Comparison of ENCODE assay signal across 7 mouse cellular contexts in the genomic region with DNA sequence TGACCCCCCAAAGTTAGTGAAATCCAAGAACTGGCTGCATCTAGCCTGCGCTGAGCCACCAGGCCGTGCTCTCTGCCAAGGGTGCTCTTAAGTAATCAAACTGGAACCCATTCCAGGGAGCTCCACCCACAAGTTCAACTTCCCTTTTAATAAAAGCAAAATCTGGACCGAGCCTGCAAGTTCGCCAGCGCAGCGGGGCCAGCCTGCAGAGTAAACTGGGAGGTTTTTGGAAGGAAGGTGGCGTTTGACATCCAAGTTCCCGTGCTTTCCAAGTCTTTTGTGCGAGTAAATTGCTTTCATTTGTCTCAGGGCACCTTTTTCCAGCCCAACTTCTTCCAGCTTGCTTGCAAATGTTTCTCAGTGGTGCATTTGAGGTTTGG. TPM values are rescaled to one million over a fixed set of nuclear protein-coding genes. Genes with fewer than 3 reads are reported as not detected.
DNase-seq lines count a peak whose midpoint lies in the region; ATAC-seq and TF ChIP-seq lines count a peak whose summit lies in the region.

No protein-coding gene starts in this region.

- H3K4me2 ChIP-seq in limb, embryonic 12.5 days, result peak overlapping the region; percentile 41

- DNase-seq in urinary bladder, postnatal 14 days (ENCODE audit: low spot score), result peak; percentile 77
- DNase-seq in urinary bladder, adult 2 months (ENCODE audit: low spot score), result no peak
- DNase-seq in frontal cortex, postnatal 36 days (ENCODE audit: low spot score in 2 of 2), result peak; percentile 36 to 56
- peak; percentile 34 for DNase-seq in kidney, adult 2 months
- peak; percentile 45 for DNase-seq in telencephalon, adult 2 months (ENCODE audit: low read depth, low spot score)
- no peak for DNase-seq in spleen, adult 12 weeks (ENCODE audit: low spot score)

- no peak overlapping the region for H3K9ac ChIP-seq in limb, embryonic 12.5 days (replicated peaks)

- no peaks in the 10 kb centered on the region for H3K27me3 ChIP-seq in kidney, adult 2 months (replicated peaks; ENCODE audit: control insufficient read depth, insufficient read depth, low read length)
- H3K27me3 ChIP-seq in limb, embryonic 12.5 days, result no peaks in the 10 kb centered on the region

- H3K36me3 ChIP-seq in kidney, adult 2 months (ENCODE audit: control insufficient read depth, insufficient read depth, low read length), result no peaks in the 10 kb centered on the region
- peaks cover 10% of the 10 kb centered on the region for H3K36me3 ChIP-seq in limb, embryonic 12.5 days

- 23% methylated on average over 9 of the region's 9 CpGs for WGBS in kidney, adult 2 months
- 49% methylated on average over 9 of the region's 9 CpGs for WGBS in limb, embryonic 12.5 days

- no peaks in the 10 kb centered on the region for H3K9me3 ChIP-seq in limb, embryonic 12.5 days

- H3K4me1 ChIP-seq in kidney, adult 2 months (ENCODE audit: control insufficient read depth, insufficient read depth, low read length), result no peaks in the 10 kb centered on the region
- H3K4me1 ChIP-seq in limb, embryonic 12.5 days (replicated peaks), result peaks cover 39% of the 10 kb centered on the region

- TF ChIP-seq CTCF in kidney, adult 2 months (conservative IDR thresholded peaks at IDR 0.05; ENCODE audit: insufficient read depth, insufficient read length, low read depth, low read length), result no peak

- ATAC-seq in limb, embryonic 12.5 days (ENCODE audit: insufficient number of reproducible peaks, insufficient read depth, low FRiP score, low TSS enrichment, low read depth), result no peak

- no peak overlapping the region for H3K27ac ChIP-seq in kidney, adult 2 months (ENCODE audit: insufficient read depth, low read depth, low read length)
- peak overlapping the region; percentile 85 for H3K27ac ChIP-seq in limb, embryonic 12.5 days

- TF ChIP-seq POLR2A in kidney, adult 2 months (IDR thresholded peaks at IDR 0.05; ENCODE audit: low read depth, low read length), result no peak

- no peak overlapping the region for H3K4me3 ChIP-seq in kidney, adult 2 months (ENCODE audit: insufficient read depth, low read depth, low read length)
- no peak overlapping the region for H3K4me3 ChIP-seq in limb, embryonic 12.5 days (replicated peaks)

RNA-seq across cellular contexts. Expression of a gene that starts 27.5 kb away (rescaled TPM):
- polyA plus RNA-seq in urinary bladder, adult 2 months (2012; rRNA removed), result 8.5 and 9.1 TPM in 2 replicates
- 0.66 and 0.86 TPM in 2 replicates for polyA plus RNA-seq in kidney, adult 2 months (2012; rRNA removed)
- 10.9 and 12.5 TPM in 2 replicates for polyA plus RNA-seq in limb, embryonic 12.5 days (2016; fragmentation: Nextera tagmentation; extraction: Ambion mirVana)

Comparison
In these comparisons a context has a peak if more than half of its experiments do, and no peak if none do; other contexts are left out.
1. DNase-seq: peak in urinary bladder, postnatal 14 days (single experiment), frontal cortex, postnatal 36 days (2 of 2), kidney, adult 2 months (single experiment) and telencephalon, adult 2 months (single experiment); none in urinary bladder, adult 2 months (single experiment) and spleen, adult 12 weeks (single experiment).